Mouse (Mus musculus): ENCODE results near the gene Ncstn. TPM values are rescaled to one million over a fixed set of nuclear protein-coding genes. Genes with fewer than 3 reads are reported as not detected.

The Ncstn gene
- total and polyA plus RNA-seq, 3 experiments, result 15.0 to 56.1 (median 24.5) TPM

GRCm38 (mm10) chr1:172070227-172070626 lies 12.4 kb downstream of the Ncstn start:
- H3K9ac ChIP-seq (ENCODE audit: insufficient read depth, low read depth), result no peak overlapping the region
- H3K27me3 ChIP-seq (replicated peaks), result no peaks in the 10 kb centered on the region
- peaks cover 98 to 100% of the 10 kb centered on the region in 2 experiments for H3K36me3 ChIP-seq (replicated peaks in 1 of 2; ENCODE audit: control insufficient read depth in 1 of 2, insufficient read depth in 1 of 2, low read length in 1 of 2)
- H3K9me3 ChIP-seq (replicated peaks; ENCODE audit: low read length), result no peaks in the 10 kb centered on the region
- H3K4me1 ChIP-seq (ENCODE audit: control insufficient read depth in 1 of 2, insufficient read depth in 2 of 2), result peaks cover 0 to 11% of the 10 kb centered on the region in 2 experiments; a peak in 2 of 4 replicates
- TF ChIP-seq HCFC1 (IDR thresholded peaks at IDR 0.05; ENCODE audit: low read depth, low read length) (no peak), ZNF384 (IDR thresholded peaks at IDR 0.05; ENCODE audit: low read depth, low read length) (no peak), NELFE (IDR thresholded peaks at IDR 0.05; ENCODE audit: low read depth, low read length) (no peak), E2F4 (IDR thresholded peaks at IDR 0.05; ENCODE audit: insufficient replicate concordance, low read depth, low read length) (no peak), POLR2AphosphoS2 (IDR thresholded peaks at IDR 0.05; ENCODE audit: low read depth, low read length) (no peak), USF1 (IDR thresholded peaks at IDR 0.05; ENCODE audit: low read depth, low read length) (no peak)
- H3K27ac ChIP-seq (ENCODE audit: insufficient read depth, low read depth), result no peak overlapping the region
- no peak overlapping the region for H3K4me2 ChIP-seq (ENCODE audit: insufficient read depth, low read depth, poor library complexity, severe bottlenecking)
- H3K4me3 ChIP-seq (replicated peaks in 1 of 3; ENCODE audit: low read depth in 2 of 3, low read length in 2 of 3, poor library complexity in 1 of 3), result no peak overlapping the region
- H3K79me2 ChIP-seq (replicated peaks; ENCODE audit: control insufficient read depth, extremely low read depth, insufficient read depth, poor library complexity, severe bottlenecking), result no peaks in the 10 kb centered on the region
- DNase-seq (ENCODE audit: extremely low read depth), result no peak
- dilution Hi-C loops (cut with MboI; ENCODE audit: extremely low pct_ligation_motif_present, extremely low pct_unique_long_range_greater_than_20kb, low sequenced_read_pairs), result no loop called here
- in situ Hi-C loops (cut with MboI; ENCODE audit: low pct_ligation_motif_present, low pct_unique_long_range_greater_than_20kb, low sequenced_read_pairs), result no loop called here

- Histone ChIP-seq H3K79me2 (replicated peaks; ENCODE audit: control insufficient read depth, extremely low read depth, insufficient read depth, poor library complexity, severe bottlenecking) (no peaks in the 10 kb centered on the region), H3K4me2 (ENCODE audit: insufficient read depth, low read depth, poor library complexity, severe bottlenecking) (no peak overlapping the region), H3K9me3 (replicated peaks; ENCODE audit: low read length) (no peaks in the 10 kb centered on the region), H3K36me3 (replicated peaks in 1 of 2; ENCODE audit: control insufficient read depth in 1 of 2, insufficient read depth in 1 of 2, low read length in 1 of 2) (peaks cover 52 to 64% of the 10 kb centered on the region in 2 experiments), H3K27me3 (replicated peaks) (no peaks in the 10 kb centered on the region), H3K4me3 (replicated peaks in 1 of 3; ENCODE audit: low read depth in 2 of 3, low read length in 2 of 3, poor library complexity in 1 of 3) (no peak overlapping the region), H3K27ac (ENCODE audit: insufficient read depth, low read depth) (peak overlapping the region; percentile 15; the same call in 1 of the 2 replicates), H3K4me1 (ENCODE audit: control insufficient read depth in 1 of 2, insufficient read depth in 2 of 2) (peaks cover 19 to 41% of the 10 kb centered on the region in 2 experiments), H3K9ac (ENCODE audit: insufficient read depth, low read depth) (no peak overlapping the region)
- in situ Hi-C loops (cut with MboI; ENCODE audit: low pct_ligation_motif_present, low pct_unique_long_range_greater_than_20kb, low sequenced_read_pairs) (no loop called here), dilution Hi-C loops (cut with MboI; ENCODE audit: extremely low pct_ligation_motif_present, extremely low pct_unique_long_range_greater_than_20kb, low sequenced_read_pairs) (no loop called here)
- no peak for DNase-seq (ENCODE audit: extremely low read depth)
- TF ChIP-seq MXI1 (IDR thresholded peaks at IDR 0.05; ENCODE audit: low read depth, low read length) (no peak), CHD2 (IDR thresholded peaks at IDR 0.05; ENCODE audit: low read length) (no peak)
Measured at GRCm38 (mm10) chr1:172064613-172065141, 17.9 kb downstream of the Ncstn start.

- in situ Hi-C loops (cut with MboI; ENCODE audit: low pct_ligation_motif_present, low pct_unique_long_range_greater_than_20kb, low sequenced_read_pairs), result no loop called here
- no peak for TF ChIP-seq MXI1 (IDR thresholded peaks at IDR 0.05; ENCODE audit: low read depth, low read length)
- dilution Hi-C loops (cut with MboI; ENCODE audit: extremely low pct_ligation_motif_present, extremely low pct_unique_long_range_greater_than_20kb, low sequenced_read_pairs), result no loop called here
Measured at GRCm38 (mm10) chr1:172063291-172064023, 19.1 kb downstream of the Ncstn start.

More at GRCm38 (mm10) chr1:172063291-172064023, 19.1 kb downstream of the Ncstn start:
- DNase-seq (ENCODE audit: extremely low read depth), result no peak
- H3K36me3 ChIP-seq (replicated peaks in 1 of 2; ENCODE audit: control insufficient read depth in 1 of 2, insufficient read depth in 1 of 2, low read length in 1 of 2), result peaks cover 40 to 52% of the 10 kb centered on the region in 2 experiments
- H3K27me3 ChIP-seq (replicated peaks), result no peaks in the 10 kb centered on the region
- no peaks in the 10 kb centered on the region for H3K79me2 ChIP-seq (replicated peaks; ENCODE audit: control insufficient read depth, extremely low read depth, insufficient read depth, poor library complexity, severe bottlenecking)
- peaks cover 25 to 49% of the 10 kb centered on the region in 2 experiments for H3K4me1 ChIP-seq (ENCODE audit: control insufficient read depth in 1 of 2, insufficient read depth in 2 of 2)
- no peak overlapping the region for H3K4me2 ChIP-seq (ENCODE audit: insufficient read depth, low read depth, poor library complexity, severe bottlenecking)
- H3K9ac ChIP-seq (ENCODE audit: insufficient read depth, low read depth), result no peak overlapping the region
- no peak overlapping the region for H3K4me3 ChIP-seq (replicated peaks in 1 of 3; ENCODE audit: low read depth in 2 of 3, low read length in 2 of 3, poor library complexity in 1 of 3)
- H3K27ac ChIP-seq (ENCODE audit: insufficient read depth, low read depth), result no peak overlapping the region
- no peaks in the 10 kb centered on the region for H3K9me3 ChIP-seq (replicated peaks; ENCODE audit: low read length)

All from CH12.LX (cell line).